Mouse (Mus musculus): ENCODE measurements around the gene 1190002N15Rik. TPM values are rescaled to one million over a fixed set of nuclear protein-coding genes. Genes with fewer than 3 reads are reported as not detected.

1190002N15Rik gene
- 37.9 TPM for polyA plus RNA-seq (2014; fragmentation: Illumina TruSeq; extraction: RNeasy Lipid Tissue Mini Kit (QIAGEN cat#74804); ENCODE audit: insufficient read depth, low read depth, low replicate concordance)

DNA sequence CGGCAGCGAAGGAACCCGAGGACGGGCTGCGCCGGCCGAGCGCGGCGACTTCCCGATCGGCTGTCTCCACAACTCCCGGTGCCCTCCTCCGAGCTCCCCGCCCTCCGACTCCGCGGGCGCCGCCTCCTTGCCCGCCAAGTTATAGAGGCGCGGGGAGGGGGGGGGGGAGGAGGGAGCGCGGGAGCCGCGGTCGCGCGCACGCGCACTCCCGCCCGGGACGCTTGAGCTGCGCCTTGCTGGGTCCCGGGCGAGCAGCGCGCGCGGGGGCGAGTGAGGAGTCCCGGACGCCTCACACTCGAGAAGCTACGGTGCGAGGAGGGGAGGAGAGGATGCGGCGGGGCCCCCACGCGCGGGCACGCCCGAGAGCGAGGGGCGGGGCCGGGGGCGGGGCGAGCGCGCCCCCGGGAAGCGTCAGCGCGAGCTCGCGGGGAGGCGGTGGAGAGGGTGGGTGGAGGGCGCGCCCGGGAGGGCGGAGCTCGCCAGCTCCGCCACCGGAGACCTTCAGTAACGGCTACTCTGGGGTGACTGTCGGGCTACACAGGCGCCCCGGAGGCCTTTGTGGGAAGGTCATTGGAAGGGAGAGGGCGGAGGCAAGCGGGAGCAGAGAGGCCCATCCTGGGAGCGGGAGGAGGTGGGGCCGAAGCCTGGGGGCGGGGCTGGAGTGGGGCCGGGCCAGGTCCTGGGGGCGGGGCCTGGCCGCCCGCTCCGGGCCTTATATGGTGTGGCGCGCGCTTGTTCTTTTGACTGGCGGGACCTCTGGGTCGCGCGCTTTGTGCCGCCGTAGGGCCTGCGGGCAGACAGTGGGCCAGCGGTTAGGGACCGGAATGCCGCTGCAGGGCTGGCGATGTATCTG, at the start of gene 1190002N15Rik:
Gene 1190002N15Rik (minus strand): TSS at position 112 of the 853 bp plus-strand sequence.

Other genes starting within 250 kb of the 1190002N15Rik start
- gene Slc9a9, start 131.8 kb upstream of the 1190002N15Rik start, polyA plus RNA-seq (2014; fragmentation: Illumina TruSeq; extraction: RNeasy Lipid Tissue Mini Kit (QIAGEN cat#74804); ENCODE audit: insufficient read depth, low read depth, low replicate concordance) = 3.1 TPM